Mouse (Mus musculus): Measurements from ENCODE around the gene Sdc3. TPM values are rescaled to one million over a fixed set of nuclear protein-coding genes. Genes with fewer than 3 reads are reported as not detected.

The Sdc3 gene
- polyA plus RNA-seq, 1 experiment = 113 TPM

GRCm38 (mm10) chr4:130865460-130865859 is 73.1 kb downstream of the Sdc3 start:
- TF ChIP-seq CTCF (IDR thresholded peaks at IDR 0.05; ENCODE audit: insufficient read depth, low read length) (no peak), POLR2A (IDR thresholded peaks at IDR 0.05; ENCODE audit: borderline replicate concordance, extremely low read depth, low read depth, low read length) (no peak)
- H3K4me1 ChIP-seq (ENCODE audit: control insufficient read depth, insufficient read depth, low read length) = no peaks in the 10 kb centered on the region
- H3K4me3 ChIP-seq (replicated peaks; ENCODE audit: extremely low read depth, low read depth, low read length) = no peak overlapping the region
- DNase-seq = no peak
- 49% methylated on average over 6 of the region's 9 CpGs for WGBS

GRCm38 (mm10) chr4:130865901-130866371 is 73.6 kb downstream of the Sdc3 start:
- Histone ChIP-seq H3K4me3 (replicated peaks; ENCODE audit: extremely low read depth, low read depth, low read length) (no peak overlapping the region), H3K4me1 (ENCODE audit: control insufficient read depth, insufficient read depth, low read length) (no peaks in the 10 kb centered on the region)
- TF ChIP-seq POLR2A (IDR thresholded peaks at IDR 0.05; ENCODE audit: borderline replicate concordance, extremely low read depth, low read depth, low read length) (no peak), CTCF (IDR thresholded peaks at IDR 0.05; ENCODE audit: insufficient read depth, low read length) (no peak)
- WGBS = 34% methylated on average over 8 of the region's 8 CpGs
- DNase-seq = no peak

GRCm38 (mm10) chr4:130867940-130868339 is 75.6 kb downstream of the Sdc3 start:
- Histone ChIP-seq H3K4me1 (ENCODE audit: control insufficient read depth, insufficient read depth, low read length) (no peaks in the 10 kb centered on the region), H3K4me3 (replicated peaks; ENCODE audit: extremely low read depth, low read depth, low read length) (no peak overlapping the region)
- TF ChIP-seq POLR2A (IDR thresholded peaks at IDR 0.05; ENCODE audit: borderline replicate concordance, extremely low read depth, low read depth, low read length) (no peak), CTCF (IDR thresholded peaks at IDR 0.05; ENCODE audit: insufficient read depth, low read length) (no peak)
- 53% methylated on average over 6 of the region's 6 CpGs for WGBS
- DNase-seq = no peak

GRCm38 (mm10) chr4:130868803-130869202 is 76.5 kb downstream of the Sdc3 start:
- no peak for DNase-seq
- H3K4me1 ChIP-seq (ENCODE audit: control insufficient read depth, insufficient read depth, low read length) = no peaks in the 10 kb centered on the region
- H3K4me3 ChIP-seq (replicated peaks; ENCODE audit: extremely low read depth, low read depth, low read length) = no peak overlapping the region
- TF ChIP-seq POLR2A (IDR thresholded peaks at IDR 0.05; ENCODE audit: borderline replicate concordance, extremely low read depth, low read depth, low read length) (no peak), CTCF (IDR thresholded peaks at IDR 0.05; ENCODE audit: insufficient read depth, low read length) (0 out of 2 replicates have a peak, but pooled peaks have one; percentile 12)
- WGBS = 36% methylated on average over 5 of the region's 5 CpGs

GRCm38 (mm10) chr4:130872414-130872813 is 80.1 kb downstream of the Sdc3 start:
- H3K4me1 ChIP-seq (ENCODE audit: control insufficient read depth, insufficient read depth, low read length) = no peaks in the 10 kb centered on the region
- 68% methylated on average over 11 of the region's 11 CpGs for WGBS
- no peak overlapping the region for H3K4me3 ChIP-seq (replicated peaks; ENCODE audit: extremely low read depth, low read depth, low read length)
- TF ChIP-seq POLR2A (IDR thresholded peaks at IDR 0.05; ENCODE audit: borderline replicate concordance, extremely low read depth, low read depth, low read length) (no peak), CTCF (IDR thresholded peaks at IDR 0.05; ENCODE audit: insufficient read depth, low read length) (no peak)
- no peak for DNase-seq

GRCm38 (mm10) chr4:130873440-130873839 is 81.1 kb downstream of the Sdc3 start:
- Histone ChIP-seq H3K4me1 (ENCODE audit: control insufficient read depth, insufficient read depth, low read length) (no peaks in the 10 kb centered on the region; the same call in 1 of the 2 replicates), H3K4me3 (replicated peaks; ENCODE audit: extremely low read depth, low read depth, low read length) (no peak overlapping the region)
- WGBS = 83% methylated on average over 5 of the region's 5 CpGs
- no peak for TF ChIP-seq POLR2A (IDR thresholded peaks at IDR 0.05; ENCODE audit: borderline replicate concordance, extremely low read depth, low read depth, low read length)
- peak; percentile 7; the same call in 1 of the 2 replicates for TF ChIP-seq CTCF (IDR thresholded peaks at IDR 0.05; ENCODE audit: insufficient read depth, low read length)
- no peak for DNase-seq

- no peak overlapping the region for H3K4me3 ChIP-seq (replicated peaks; ENCODE audit: extremely low read depth, low read depth, low read length)
- H3K4me1 ChIP-seq (ENCODE audit: control insufficient read depth, insufficient read depth, low read length) = no peaks in the 10 kb centered on the region; the same call in 1 of the 2 replicates
- TF ChIP-seq POLR2A (IDR thresholded peaks at IDR 0.05; ENCODE audit: borderline replicate concordance, extremely low read depth, low read depth, low read length) = no peak
- TF ChIP-seq CTCF (IDR thresholded peaks at IDR 0.05; ENCODE audit: insufficient read depth, low read length) = no peak
- 15% methylated on average over 10 of the region's 10 CpGs for WGBS
- peak; percentile 32 for DNase-seq
Measured at GRCm38 (mm10) chr4:130874601-130875000, 82.3 kb downstream of the Sdc3 start.

Other genes starting within 250 kb of the Sdc3 start
- 12.1 and 14.8 TPM in 2 replicates for gene Nkain1, start 218.4 kb upstream of the Sdc3 start, polyA plus RNA-seq (2012; rRNA removed)
- 54.7 and 57.0 TPM in 2 replicates for gene Pum1, start 129.2 kb upstream of the Sdc3 start, polyA plus RNA-seq (2012; rRNA removed)
- gene Laptm5, start 120.6 kb downstream of the Sdc3 start, polyA plus RNA-seq (2012; rRNA removed) = 258 and 317 TPM in 2 replicates
- 0.14 TPM in 1 of 2 replicates, not detected in the other for gene Matn1, start 151.8 kb downstream of the Sdc3 start, polyA plus RNA-seq (2012; rRNA removed)

Data from lung, adult 2 months (tissue).